Mouse (Mus musculus) cerebellum, postnatal 4 days (tissue): ENCODE results near the gene Dtl.

Experiments
- DNase-seq, 2 experiments: peaks; one replicate each; pipeline ENCODE4 v3.0.0; 2022; ENCODE audit warnings: low spot score in 2 of 2, mixed read lengths in 1 of 2

Dtl gene

GRCm38 (mm10) chr1:191579524-191579923, 4.2 kb upstream of the Dtl start:
- DNase-seq = no peak

- DNase-seq = peak in 1 of 2 experiments; percentile 34
Observed at GRCm38 (mm10) chr1:191574871-191575457, 380 bp downstream of the Dtl start.

- DNase-seq = no peak
Observed at GRCm38 (mm10) chr1:191573906-191574639, 1.3 kb downstream of the Dtl start.

- no peak for DNase-seq
Observed at GRCm38 (mm10) chr1:191570415-191570814, 4.9 kb downstream of the Dtl start.

GRCm38 (mm10) chr1:191569625-191570024, 5.7 kb downstream of the Dtl start:
- no peak for DNase-seq

GRCm38 (mm10) chr1:191567859-191568258, 7.5 kb downstream of the Dtl start:
- DNase-seq = no peak

- DNase-seq = peak in 1 of 2 experiments; percentile 21
Observed at GRCm38 (mm10) chr1:191562823-191563365, 12.4 kb downstream of the Dtl start.

- DNase-seq = no peak
Observed at GRCm38 (mm10) chr1:191559779-191560178, 15.6 kb downstream of the Dtl start.

GRCm38 (mm10) chr1:191557109-191557508, 18.2 kb downstream of the Dtl start:
- no peak for DNase-seq

GRCm38 (mm10) chr1:191550786-191551185, 24.6 kb downstream of the Dtl start:
- DNase-seq = no peak

GRCm38 (mm10) chr1:191543747-191544146, 31.6 kb downstream of the Dtl start:
- DNase-seq = no peak

GRCm38 (mm10) chr1:191541619-191542018, 33.7 kb downstream of the Dtl start:
- no peak for DNase-seq

- DNase-seq = no peak
Observed at GRCm38 (mm10) chr1:191541014-191541413, 34.3 kb downstream of the Dtl start.

- no peak for DNase-seq
Observed at GRCm38 (mm10) chr1:191540300-191540699, 35.0 kb downstream of the Dtl start.

GRCm38 (mm10) chr1:191534896-191535295, 40.4 kb downstream of the Dtl start:
- no peak for DNase-seq

- no peak for DNase-seq
Observed at GRCm38 (mm10) chr1:191531023-191531422, 44.3 kb downstream of the Dtl start.

GRCm38 (mm10) chr1:191529406-191529805, 45.9 kb downstream of the Dtl start:
- DNase-seq = no peak

- no peak for DNase-seq
Observed at GRCm38 (mm10) chr1:191527921-191528612, 47.3 kb downstream of the Dtl start.

GRCm38 (mm10) chr1:191527089-191527488, 48.3 kb downstream of the Dtl start:
- DNase-seq = no peak

GRCm38 (mm10) chr1:191521395-191521794, 53.9 kb downstream of the Dtl start:
- no peak for DNase-seq

- no peak for DNase-seq
Observed at GRCm38 (mm10) chr1:191520669-191521068, 54.7 kb downstream of the Dtl start.

- DNase-seq = no peak
Observed at GRCm38 (mm10) chr1:191520194-191520593, 55.1 kb downstream of the Dtl start.
